Mouse (Mus musculus) neural tube, embryonic 14.5 days (tissue): ENCODE measurements around the gene Thbs3. TPM values are rescaled to one million over a fixed set of nuclear protein-coding genes. Genes with fewer than 3 reads are reported as not detected.

Experiments used
- ATAC-seq: fragments of 200-750 bp; cut with Nextera tagmentation; 2 replicates; pipeline ENCODE4 v1.8.0; 2017; ENCODE audit warnings: low read depth, mild to moderate bottlenecking, moderate TSS enrichment, moderate library complexity
- H3K27ac ChIP-seq: fragments of 300-500 bp; sonication (generic); 2 replicates; pipeline ENCODE4 v1.5.1; 2014; ENCODE audit warnings: low read depth, mild to moderate bottlenecking, control low read depth, low read length, moderate library complexity, mixed read lengths
- H3K27me3 ChIP-seq: fragments of 300-500 bp; sonication (generic); 2 replicates; pipeline ENCODE4 v1.6.1; 2014; ENCODE audit warnings: low read length; ENCODE audit not compliant: control insufficient read depth, insufficient read depth
- H3K36me3 ChIP-seq: fragments of 300-500 bp; sonication (generic); 2 replicates; pipeline ENCODE4 v1.6.1; 2014; ENCODE audit warnings: low read length, mixed read lengths; ENCODE audit not compliant: control insufficient read depth, insufficient read depth
- H3K4me1 ChIP-seq: fragments of 300-500 bp; sonication (generic); 2 replicates; pipeline ENCODE4 v1.6.1; 2014; ENCODE audit warnings: low read length; ENCODE audit not compliant: control insufficient read depth, insufficient read depth
- H3K4me2 ChIP-seq: fragments of 300-500 bp; sonication (generic); 2 replicates; pipeline ENCODE4 v1.6.1; 2014; ENCODE audit warnings: mild to moderate bottlenecking, low read depth, low read length, control low read depth
- H3K4me3 ChIP-seq: fragments of 300-500 bp; sonication (generic); 2 replicates; pipeline ENCODE4 v1.5.1; 2014; ENCODE audit warnings: low read depth, low read length, control low read depth, mixed read lengths
- H3K9ac ChIP-seq: fragments of 300-500 bp; sonication (generic); replicated peaks from 2 replicates; pipeline ENCODE4 v1.6.1; 2014; ENCODE audit warnings: low read depth, mild to moderate bottlenecking, control low read depth, low read length, mixed read lengths
- H3K9me3 ChIP-seq: fragments of 300-500 bp; sonication (generic); 2 replicates; pipeline ENCODE4 v1.6.1; 2016; ENCODE audit warnings: low read length; ENCODE audit not compliant: control insufficient read depth
- WGBS: fragments of 180-500 bp; shearing (Covaris S2); extraction: QIAGEN DNeasy Blood & Tissue Kit; methylation state at CpG from one replicate; pipeline ENCODE4 v1.1.7; 2014; 5-methylcytosine and 5-hydroxymethylcytosine counted together
- polyA plus RNA-seq: library from polyadenylated mRNA; unstranded; fragments of >200 nt; fragmentation: Nextera tagmentation; extraction: Ambion mirVana; gene quantifications from 2 replicates; pipeline ENCODE4 v1.2.1, GENCODE M21; 2014

The Thbs3 gene
- polyA plus RNA-seq, 1 experiment from 2014 or later: 36.6 TPM

- WGBS: under 1% methylated on average over 18 of the region's 20 CpGs
- H3K4me2 ChIP-seq: peak overlapping the region; percentile 57
- peak; percentile 33; the same call in 1 of the 2 replicates for ATAC-seq
Observed at GRCm38 (mm10) chr3:89228180-89228549, 13.2 kb downstream of the Thbs3 start.

DNA sequence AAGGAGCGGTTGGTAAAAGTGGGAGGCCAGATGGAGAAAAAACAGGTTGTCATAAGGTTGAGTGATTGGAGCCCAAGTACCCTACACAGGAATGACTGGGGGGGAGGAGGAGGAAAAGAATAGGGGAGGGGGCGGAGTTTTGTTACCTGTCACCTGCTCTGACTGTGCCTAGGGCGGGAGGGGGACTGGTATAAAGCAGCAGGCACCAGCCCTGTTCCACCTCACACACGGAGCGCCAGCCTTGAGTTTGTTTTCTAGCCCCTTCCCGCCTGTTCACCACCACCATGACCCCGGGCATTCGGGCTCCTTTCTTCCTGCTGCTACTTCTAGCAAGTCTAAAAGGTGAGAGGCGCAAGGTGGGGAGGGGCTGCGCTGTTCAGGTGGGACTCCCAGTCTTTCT is 13.9 kb downstream of the Thbs3 start, which contains the start of gene Muc1:
Gene Muc1 (plus strand): TSS at position 222 of the 400 bp plus-strand sequence.
- H3K27me3 ChIP-seq: no peaks in the 10 kb centered on the region
- peaks cover 30% of the 10 kb centered on the region for H3K4me1 ChIP-seq
- ATAC-seq: no peak
- peaks cover 4% of the 10 kb centered on the region for H3K36me3 ChIP-seq
- peak within 1 kb of the TSS; percentile 40 for H3K4me3 ChIP-seq
- peak within 1 kb of the TSS; percentile 21; the same call in 1 of the 2 replicates for H3K9ac ChIP-seq
- H3K4me2 ChIP-seq: peak within 1 kb of the TSS; percentile 57
- peak within 1 kb of the TSS; percentile 70 for H3K27ac ChIP-seq
- 32% methylated on average over 10 of the region's 10 CpGs for WGBS
- H3K9me3 ChIP-seq: no peaks in the 10 kb centered on the region

More at GRCm38 (mm10) chr3:89228180-89228549, 13.2 kb downstream of the Thbs3 start:
- peak overlapping the region; percentile 21; the same call in 1 of the 2 replicates for H3K9ac ChIP-seq
- H3K27me3 ChIP-seq: no peaks in the 10 kb centered on the region
- peaks cover 32% of the 10 kb centered on the region for H3K4me1 ChIP-seq
- H3K4me3 ChIP-seq: peak overlapping the region; percentile 40
- H3K36me3 ChIP-seq: no peaks in the 10 kb centered on the region
- H3K9me3 ChIP-seq: no peaks in the 10 kb centered on the region
- peak overlapping the region; percentile 70 for H3K27ac ChIP-seq

- Histone ChIP-seq H3K4me2 (no peak overlapping the region), H3K27me3 (no peaks in the 10 kb centered on the region), H3K4me3 (no peak overlapping the region), H3K36me3 (peaks cover 8% of the 10 kb centered on the region), H3K27ac (no peak overlapping the region), H3K9ac (no peak overlapping the region), H3K4me1 (peaks cover 30% of the 10 kb centered on the region), H3K9me3 (no peaks in the 10 kb centered on the region)
- no peak for ATAC-seq
- 55% methylated on average over 4 of the region's 4 CpGs for WGBS
Observed at GRCm38 (mm10) chr3:89229276-89229675, 14.3 kb downstream of the Thbs3 start.

GRCm38 (mm10) chr3:89230561-89230960 is 15.6 kb downstream of the Thbs3 start:
- peaks cover 23% of the 10 kb centered on the region for H3K4me1 ChIP-seq
- peaks cover 21% of the 10 kb centered on the region for H3K36me3 ChIP-seq
- no peaks in the 10 kb centered on the region for H3K9me3 ChIP-seq
- WGBS: 95% methylated on average over 2 of the region's 2 CpGs
- no peak overlapping the region for H3K9ac ChIP-seq
- H3K27ac ChIP-seq: no peak overlapping the region
- no peak for ATAC-seq
- no peak overlapping the region for H3K4me3 ChIP-seq
- no peak overlapping the region for H3K4me2 ChIP-seq
- no peaks in the 10 kb centered on the region for H3K27me3 ChIP-seq

DNA sequence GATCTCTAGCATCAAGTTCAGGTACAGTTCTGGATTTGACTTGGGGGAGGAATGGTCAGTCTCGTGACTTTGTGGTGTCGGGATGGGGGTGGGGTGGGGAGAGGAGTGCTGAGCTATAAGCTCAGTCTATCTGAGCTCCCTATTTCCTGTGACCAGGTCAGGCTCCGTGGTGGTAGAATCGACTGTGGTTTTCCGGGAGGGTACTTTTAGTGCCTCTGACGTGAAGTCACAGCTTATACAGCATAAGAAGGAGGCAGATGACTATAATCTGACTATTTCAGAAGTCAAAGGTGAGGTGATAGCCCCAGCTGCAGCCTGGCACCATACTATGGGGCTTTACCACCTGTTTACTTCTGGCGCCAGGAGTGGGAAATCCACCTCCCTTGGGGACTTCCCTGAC is 16.4 kb downstream of the Thbs3 start:
- 83% methylated on average over 7 of the region's 7 CpGs for WGBS
- Histone ChIP-seq H3K36me3 (peaks cover 25% of the 10 kb centered on the region), H3K27me3 (no peaks in the 10 kb centered on the region), H3K9ac (no peak overlapping the region), H3K4me3 (no peak overlapping the region), H3K9me3 (no peaks in the 10 kb centered on the region), H3K4me2 (no peak overlapping the region), H3K4me1 (peaks cover 16% of the 10 kb centered on the region; the same call in 1 of the 2 replicates), H3K27ac (no peak overlapping the region)
- no peak for ATAC-seq

- WGBS: 81% methylated on average over 16 of the region's 16 CpGs
- Histone ChIP-seq H3K36me3 (peaks cover 30% of the 10 kb centered on the region), H3K9me3 (no peaks in the 10 kb centered on the region), H3K4me1 (peaks cover 12% of the 10 kb centered on the region; the same call in 1 of the 2 replicates), H3K27ac (no peak overlapping the region), H3K27me3 (no peaks in the 10 kb centered on the region), H3K4me2 (no peak overlapping the region), H3K9ac (no peak overlapping the region), H3K4me3 (no peak overlapping the region)
- ATAC-seq: no peak
Observed at GRCm38 (mm10) chr3:89231772-89232275, 16.8 kb downstream of the Thbs3 start.

GRCm38 (mm10) chr3:89232614-89233013 is 17.6 kb downstream of the Thbs3 start:
- Histone ChIP-seq H3K4me3 (no peak overlapping the region), H3K9me3 (no peaks in the 10 kb centered on the region), H3K4me1 (peaks cover 4% of the 10 kb centered on the region; the same call in 1 of the 2 replicates), H3K36me3 (peaks cover 37% of the 10 kb centered on the region), H3K4me2 (no peak overlapping the region), H3K27me3 (no peaks in the 10 kb centered on the region), H3K9ac (no peak overlapping the region), H3K27ac (no peak overlapping the region)
- 67% methylated on average over 6 of the region's 6 CpGs for WGBS
- ATAC-seq: no peak

GRCm38 (mm10) chr3:89233562-89234110 is 18.7 kb downstream of the Thbs3 start:
- Histone ChIP-seq H3K27me3 (no peaks in the 10 kb centered on the region), H3K4me1 (no peaks in the 10 kb centered on the region), H3K9ac (no peak overlapping the region), H3K36me3 (peaks cover 47% of the 10 kb centered on the region), H3K4me2 (no peak overlapping the region), H3K27ac (no peak overlapping the region), H3K4me3 (no peak overlapping the region), H3K9me3 (no peaks in the 10 kb centered on the region)
- ATAC-seq: no peak
- WGBS: 86% methylated on average over 14 of the region's 14 CpGs

- peaks cover 69% of the 10 kb centered on the region for H3K36me3 ChIP-seq
- no peak overlapping the region for H3K4me3 ChIP-seq
- H3K4me2 ChIP-seq: no peak overlapping the region
- H3K4me1 ChIP-seq: no peaks in the 10 kb centered on the region
- no peak overlapping the region for H3K9ac ChIP-seq
- H3K9me3 ChIP-seq: no peaks in the 10 kb centered on the region
- no peaks in the 10 kb centered on the region for H3K27me3 ChIP-seq
- no peak overlapping the region for H3K27ac ChIP-seq
- 95% methylated on average over 10 of the region's 10 CpGs for WGBS
- ATAC-seq: no peak
Observed at GRCm38 (mm10) chr3:89236516-89236915, 21.5 kb downstream of the Thbs3 start.
